ENCODE assay signal across 8 mouse cellular contexts in genomic region chr3:58138726-58139585, GRCm38 (mm10).
A peak's percentile ranks its signal among the peaks of the same experiment; 100 is the strongest.
DNase-seq lines count a peak whose midpoint lies in the region; ATAC-seq lines count a peak whose summit lies in the region.

No protein-coding gene starts in this region.

- no peak overlapping the region for H3K4me3 ChIP-seq in forebrain, embryonic 10.5 days
- H3K4me3 ChIP-seq in forebrain, embryonic 12.5 days (replicated peaks) = no peak overlapping the region
- H3K4me3 ChIP-seq in neural tube, embryonic 15.5 days (replicated peaks) = no peak overlapping the region
- H3K4me3 ChIP-seq in heart, embryonic 10.5 days = no peak overlapping the region

- ATAC-seq in forebrain, embryonic 12.5 days (ENCODE audit: low FRiP score) = no peak
- no peak for ATAC-seq in neural tube, embryonic 15.5 days (ENCODE audit: low FRiP score)

- no peaks in the 10 kb centered on the region for H3K36me3 ChIP-seq in forebrain, embryonic 10.5 days (replicated peaks)
- no peaks in the 10 kb centered on the region for H3K36me3 ChIP-seq in forebrain, embryonic 12.5 days (replicated peaks)
- H3K36me3 ChIP-seq in neural tube, embryonic 15.5 days = no peaks in the 10 kb centered on the region
- H3K36me3 ChIP-seq in heart, embryonic 10.5 days = no peaks in the 10 kb centered on the region

- peaks cover 8% of the 10 kb centered on the region for H3K4me1 ChIP-seq in forebrain, embryonic 10.5 days
- H3K4me1 ChIP-seq in forebrain, embryonic 12.5 days = peaks cover 7% of the 10 kb centered on the region
- 0 out of 2 replicates have a peak, but pooled peaks cover 3% of the 10 kb centered on the region for H3K4me1 ChIP-seq in neural tube, embryonic 15.5 days
- H3K4me1 ChIP-seq in heart, embryonic 10.5 days = no peaks in the 10 kb centered on the region

- H3K9me3 ChIP-seq in forebrain, embryonic 10.5 days = no peaks in the 10 kb centered on the region
- no peaks in the 10 kb centered on the region for H3K9me3 ChIP-seq in forebrain, embryonic 12.5 days
- no peaks in the 10 kb centered on the region for H3K9me3 ChIP-seq in neural tube, embryonic 15.5 days (replicated peaks)
- H3K9me3 ChIP-seq in heart, embryonic 10.5 days = no peaks in the 10 kb centered on the region

- H3K4me2 ChIP-seq in forebrain, embryonic 12.5 days = no peak overlapping the region
- H3K4me2 ChIP-seq in neural tube, embryonic 15.5 days = no peak overlapping the region

- H3K9ac ChIP-seq in forebrain, embryonic 12.5 days = no peak overlapping the region
- no peak overlapping the region for H3K9ac ChIP-seq in neural tube, embryonic 15.5 days (replicated peaks)

- H3K27ac ChIP-seq in forebrain, embryonic 10.5 days = no peak overlapping the region
- H3K27ac ChIP-seq in forebrain, embryonic 12.5 days = no peak overlapping the region
- H3K27ac ChIP-seq in neural tube, embryonic 15.5 days (replicated peaks) = no peak overlapping the region
- H3K27ac ChIP-seq in heart, embryonic 10.5 days = no peak overlapping the region

- WGBS in forebrain, embryonic 10.5 days = 79% methylated on average over 8 of the region's 8 CpGs
- 79% methylated on average over 8 of the region's 8 CpGs for WGBS in forebrain, embryonic 12.5 days
- 77% methylated on average over 8 of the region's 8 CpGs for WGBS in neural tube, embryonic 15.5 days
- WGBS in heart, embryonic 10.5 days = 71% methylated on average over 8 of the region's 8 CpGs

- no peaks in the 10 kb centered on the region for H3K27me3 ChIP-seq in forebrain, embryonic 10.5 days (ENCODE audit: poor library complexity, severe bottlenecking)
- H3K27me3 ChIP-seq in forebrain, embryonic 12.5 days = no peaks in the 10 kb centered on the region
- no peaks in the 10 kb centered on the region for H3K27me3 ChIP-seq in neural tube, embryonic 15.5 days (replicated peaks)
- no peaks in the 10 kb centered on the region for H3K27me3 ChIP-seq in heart, embryonic 10.5 days (ENCODE audit: insufficient read depth, poor library complexity, severe bottlenecking)

- DNase-seq in forebrain, embryonic 10.5 days (ENCODE audit: extremely low spot score, low spot score) = peak; percentile 30
- peak; percentile 37 for DNase-seq in neural tube, embryonic 10.5 days (ENCODE audit: extremely low spot score, low spot score)
- peak; percentile 15 to 52 for DNase-seq in adrenal gland, postnatal 4 days (ENCODE audit: low spot score in 2 of 2)
- DNase-seq in heart, embryonic 10.5 days (ENCODE audit: low spot score) = peak; percentile 75
- peak; percentile 66 for DNase-seq in lung, postnatal 10 days
- DNase-seq in yolk sac, embryonic 10.5 days (ENCODE audit: low spot score) = peak; percentile 51
